Mouse (Mus musculus) heart, embryonic 11.5 days (tissue): ENCODE measurements around the gene Rnf185. TPM values are rescaled to one million over a fixed set of nuclear protein-coding genes. Genes with fewer than 3 reads are reported as not detected.

ENCODE experiments used
- ATAC-seq: fragments of 200-750 bp; cut with Nextera tagmentation; replicated peaks from 2 replicates; pipeline ENCODE4 v1.8.0; 2017; ENCODE audit warnings: moderate library complexity; ENCODE audit not compliant: insufficient number of reproducible peaks, low FRiP score, low TSS enrichment
- H3K27ac ChIP-seq: fragments of 300-500 bp; sonication (generic); 2 replicates; pipeline ENCODE4 v1.5.1; 2014; ENCODE audit warnings: mild to moderate bottlenecking, low read depth, low read length
- H3K27me3 ChIP-seq: fragments of 300-500 bp; sonication (generic); 2 replicates; pipeline ENCODE4 v1.6.1; 2014; ENCODE audit warnings: mild to moderate bottlenecking, low read length, mixed read lengths; ENCODE audit not compliant: control insufficient read depth, insufficient read depth
- H3K36me3 ChIP-seq: fragments of 300-500 bp; sonication (generic); 2 replicates; pipeline ENCODE4 v1.6.1; 2014; ENCODE audit warnings: mild to moderate bottlenecking, low read length, moderate library complexity, mixed read lengths; ENCODE audit not compliant: control insufficient read depth, insufficient read depth
- H3K4me1 ChIP-seq: fragments of 300-500 bp; sonication (generic); 2 replicates; pipeline ENCODE4 v1.6.1; 2014; ENCODE audit warnings: low read length; ENCODE audit not compliant: control insufficient read depth, insufficient read depth
- H3K4me2 ChIP-seq: fragments of 300-500 bp; sonication (generic); 2 replicates; pipeline ENCODE4 v1.6.1; 2014; ENCODE audit warnings: mild to moderate bottlenecking, moderate library complexity
- H3K4me3 ChIP-seq: fragments of 300-500 bp; sonication (generic); 2 replicates; pipeline ENCODE4 v1.5.1; 2014; ENCODE audit warnings: low read depth, low read length
- H3K9ac ChIP-seq: fragments of 300-500 bp; sonication (generic); 2 replicates; pipeline ENCODE4 v1.6.1; 2014; ENCODE audit warnings: mild to moderate bottlenecking, low read depth, low read length, moderate library complexity
- H3K9me3 ChIP-seq: fragments of 300-500 bp; sonication (generic); replicated peaks from 2 replicates; pipeline ENCODE4 v1.6.1; 2016; ENCODE audit warnings: low read length; ENCODE audit not compliant: control insufficient read depth
- WGBS: fragments of 180-500 bp; shearing (Covaris S2); extraction: QIAGEN DNeasy Blood & Tissue Kit; methylation state at CpG from one replicate; pipeline ENCODE4 v1.1.7; 2014; ENCODE audit not compliant: insufficient replicate concordance; 5-methylcytosine and 5-hydroxymethylcytosine counted together
- polyA plus RNA-seq: library from polyadenylated mRNA; unstranded; fragments of >200 nt; fragmentation: Nextera tagmentation; extraction: Ambion mirVana; gene quantifications from 2 replicates; pipeline ENCODE4 v1.2.1, GENCODE M21; 2014

The Rnf185 gene
- polyA plus RNA-seq, 1 experiment from 2014 or later: 27.5 TPM

GRCm38 (mm10) chr11:3441696-3442443 is 10.3 kb downstream of the Rnf185 start:
- no peak overlapping the region for H3K4me2 ChIP-seq
- H3K4me1 ChIP-seq: peaks cover 3% of the 10 kb centered on the region; the same call in 1 of the 2 replicates
- no peak overlapping the region for H3K27ac ChIP-seq
- H3K36me3 ChIP-seq: no peaks in the 10 kb centered on the region
- ATAC-seq: no peak
- no peaks in the 10 kb centered on the region for H3K27me3 ChIP-seq
- H3K9ac ChIP-seq: no peak overlapping the region
- no peak overlapping the region for H3K4me3 ChIP-seq
- no peaks in the 10 kb centered on the region for H3K9me3 ChIP-seq

- Histone ChIP-seq H3K27me3 (no peaks in the 10 kb centered on the region), H3K9me3 (no peaks in the 10 kb centered on the region), H3K9ac (no peak overlapping the region), H3K4me2 (no peak overlapping the region), H3K27ac (no peak overlapping the region), H3K4me3 (no peak overlapping the region), H3K36me3 (no peaks in the 10 kb centered on the region; the same call in 1 of the 2 replicates), H3K4me1 (no peaks in the 10 kb centered on the region)
- ATAC-seq: no peak
- WGBS: 86% methylated on average over 1 of the region's 1 CpGs
Observed at GRCm38 (mm10) chr11:3437621-3438020, 14.5 kb downstream of the Rnf185 start.

GRCm38 (mm10) chr11:3433809-3434208 is 18.4 kb downstream of the Rnf185 start:
- Histone ChIP-seq H3K36me3 (no peaks in the 10 kb centered on the region; the same call in 1 of the 2 replicates), H3K4me3 (no peak overlapping the region), H3K27ac (no peak overlapping the region), H3K4me1 (no peaks in the 10 kb centered on the region), H3K4me2 (no peak overlapping the region), H3K27me3 (no peaks in the 10 kb centered on the region), H3K9ac (no peak overlapping the region), H3K9me3 (no peaks in the 10 kb centered on the region)
- 78% methylated on average over 4 of the region's 4 CpGs for WGBS
- ATAC-seq: no peak

GRCm38 (mm10) chr11:3431976-3432603 is 20.1 kb downstream of the Rnf185 start:
- 81% methylated on average over 6 of the region's 6 CpGs for WGBS
- no peak overlapping the region for H3K4me2 ChIP-seq
- H3K4me3 ChIP-seq: no peak overlapping the region
- H3K9me3 ChIP-seq: no peaks in the 10 kb centered on the region
- no peaks in the 10 kb centered on the region; the same call in 1 of the 2 replicates for H3K36me3 ChIP-seq
- H3K9ac ChIP-seq: no peak overlapping the region
- no peak overlapping the region for H3K27ac ChIP-seq
- ATAC-seq: no peak
- no peaks in the 10 kb centered on the region for H3K27me3 ChIP-seq
- H3K4me1 ChIP-seq: no peaks in the 10 kb centered on the region

GRCm38 (mm10) chr11:3431515-3431914 is 20.6 kb downstream of the Rnf185 start:
- no peaks in the 10 kb centered on the region for H3K9me3 ChIP-seq
- H3K36me3 ChIP-seq: no peaks in the 10 kb centered on the region; the same call in 1 of the 2 replicates
- H3K27ac ChIP-seq: no peak overlapping the region
- H3K9ac ChIP-seq: no peak overlapping the region
- H3K4me2 ChIP-seq: no peak overlapping the region
- 87% methylated on average over 3 of the region's 3 CpGs for WGBS
- no peaks in the 10 kb centered on the region for H3K27me3 ChIP-seq
- ATAC-seq: no peak
- H3K4me3 ChIP-seq: no peak overlapping the region
- no peaks in the 10 kb centered on the region for H3K4me1 ChIP-seq

GRCm38 (mm10) chr11:3428632-3429031 is 23.5 kb downstream of the Rnf185 start:
- no peak for ATAC-seq
- Histone ChIP-seq H3K36me3 (peaks cover 3% of the 10 kb centered on the region; the same call in 1 of the 2 replicates), H3K27ac (no peak overlapping the region), H3K9ac (no peak overlapping the region), H3K4me2 (no peak overlapping the region), H3K4me3 (no peak overlapping the region), H3K4me1 (no peaks in the 10 kb centered on the region), H3K9me3 (no peaks in the 10 kb centered on the region), H3K27me3 (no peaks in the 10 kb centered on the region)
- 83% methylated on average over 7 of the region's 7 CpGs for WGBS

GRCm38 (mm10) chr11:3427697-3428230 is 24.4 kb downstream of the Rnf185 start:
- no peak overlapping the region for H3K27ac ChIP-seq
- H3K4me1 ChIP-seq: no peaks in the 10 kb centered on the region
- H3K4me3 ChIP-seq: no peak overlapping the region
- no peak overlapping the region for H3K9ac ChIP-seq
- no peaks in the 10 kb centered on the region for H3K27me3 ChIP-seq
- peaks cover 3% of the 10 kb centered on the region; the same call in 1 of the 2 replicates for H3K36me3 ChIP-seq
- 79% methylated on average over 3 of the region's 3 CpGs for WGBS
- ATAC-seq: no peak
- H3K9me3 ChIP-seq: no peaks in the 10 kb centered on the region
- no peak overlapping the region for H3K4me2 ChIP-seq

GRCm38 (mm10) chr11:3422242-3422641 is 29.9 kb downstream of the Rnf185 start:
- H3K9me3 ChIP-seq: no peaks in the 10 kb centered on the region
- ATAC-seq: no peak
- no peak overlapping the region for H3K27ac ChIP-seq
- H3K4me3 ChIP-seq: no peak overlapping the region
- no peak overlapping the region for H3K9ac ChIP-seq
- 70% methylated on average over 4 of the region's 4 CpGs for WGBS
- no peak overlapping the region for H3K4me2 ChIP-seq
- no peaks in the 10 kb centered on the region for H3K4me1 ChIP-seq
- H3K27me3 ChIP-seq: no peaks in the 10 kb centered on the region
- H3K36me3 ChIP-seq: peaks cover 3% of the 10 kb centered on the region; the same call in 1 of the 2 replicates
